Mouse (Mus musculus): ENCODE measurements around the gene Agps.

DNA sequence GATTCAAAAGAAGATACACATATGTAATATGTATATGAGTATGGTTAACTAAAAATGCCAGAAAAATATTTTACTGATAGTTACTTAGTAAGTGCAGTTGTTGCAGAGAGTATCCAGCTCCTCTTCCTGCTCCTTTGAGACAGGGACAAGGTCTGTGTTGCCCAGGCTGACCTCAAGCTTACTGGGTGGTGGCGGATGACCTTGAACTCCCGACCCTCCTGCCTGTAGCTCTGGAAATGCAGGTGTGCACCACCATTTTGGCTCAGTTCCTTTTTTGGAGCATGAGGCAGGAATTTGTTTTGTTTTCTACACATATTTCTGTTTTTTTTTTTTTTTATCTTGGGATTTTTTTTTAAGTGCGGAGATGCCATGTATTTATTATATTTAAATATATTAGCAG, 29.1 kb downstream of the Agps start:
- TF ChIP-seq CTCF (IDR thresholded peaks at IDR 0.05; ENCODE audit: extremely low read depth, insufficient read depth, low read length) = no peak
- TF ChIP-seq POLR2A (IDR thresholded peaks at IDR 0.05; ENCODE audit: extremely low read depth, insufficient read depth, low read length) = no peak

Measured in cortical plate, adult 2 months (tissue).